Mouse (Mus musculus): Measurements from ENCODE around the gene Ptprt. TPM values are rescaled to one million over a fixed set of nuclear protein-coding genes. Genes with fewer than 3 reads are reported as not detected.
A peak's percentile ranks its signal among the peaks of the same experiment; 100 is the strongest.

Ptprt gene
- polyA plus RNA-seq, 1 experiment, result 0.01 TPM

DNA sequence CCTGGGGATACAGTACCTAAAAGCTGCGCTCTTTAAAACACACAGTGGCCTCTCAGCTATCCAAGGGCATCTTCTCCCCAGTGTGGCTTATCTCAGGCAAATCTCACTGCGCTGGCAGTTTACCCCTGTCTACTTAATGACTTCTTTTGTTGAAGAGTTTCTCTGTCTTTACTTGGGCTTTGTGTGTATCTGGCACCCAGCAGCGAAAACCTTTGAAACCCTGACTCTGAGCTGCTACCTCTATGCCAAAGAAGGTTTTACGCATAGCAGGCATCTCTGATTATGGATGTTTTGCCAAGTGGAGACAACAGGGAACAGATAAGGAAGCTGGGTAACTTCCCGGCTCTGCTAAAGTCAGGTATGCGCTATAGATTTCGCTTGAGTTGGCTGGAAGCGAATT is 956.1 kb downstream of the Ptprt start:
- Histone ChIP-seq H3K4me1 (no peaks in the 10 kb centered on the region), H3K9me3 (peaks cover 44% of the 10 kb centered on the region), H3K27me3 (replicated peaks) (no peaks in the 10 kb centered on the region), H3K4me3 (replicated peaks) (no peak overlapping the region), H3K36me3 (replicated peaks; ENCODE audit: low read length) (no peaks in the 10 kb centered on the region)
- TF ChIP-seq GATA1 (IDR thresholded peaks at IDR 0.05; ENCODE audit: borderline replicate concordance, low read length) (no peak), FLI1 (IDR thresholded peaks at IDR 0.05; ENCODE audit: low read length) (no peak)

DNA sequence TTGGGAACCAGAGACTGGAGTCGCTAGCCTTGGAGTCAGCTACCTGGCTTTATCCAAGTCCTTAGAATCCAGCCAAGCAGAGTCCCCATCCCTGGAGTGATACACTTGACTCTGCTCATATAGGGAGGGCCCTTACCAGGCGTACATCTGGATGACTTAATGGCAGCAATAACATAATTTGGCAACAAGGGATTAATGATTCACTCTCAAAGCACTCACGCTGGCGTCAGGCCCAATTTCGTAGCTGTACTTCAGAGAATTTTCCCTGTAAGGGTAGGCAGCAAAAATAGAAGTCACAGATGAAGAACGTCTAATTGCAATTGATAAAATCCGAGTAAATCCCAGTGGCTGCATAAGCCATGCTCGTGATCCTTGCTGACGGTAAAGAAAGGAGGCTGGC is 956.5 kb downstream of the Ptprt start:
- TF ChIP-seq GATA1 (IDR thresholded peaks at IDR 0.05; ENCODE audit: borderline replicate concordance, low read length) (no peak), FLI1 (IDR thresholded peaks at IDR 0.05; ENCODE audit: low read length) (no peak)
- Histone ChIP-seq H3K4me1 (no peaks in the 10 kb centered on the region), H3K27me3 (replicated peaks) (no peaks in the 10 kb centered on the region), H3K9me3 (peaks cover 42% of the 10 kb centered on the region), H3K36me3 (replicated peaks; ENCODE audit: low read length) (no peaks in the 10 kb centered on the region), H3K4me3 (replicated peaks) (no peak overlapping the region)

DNA sequence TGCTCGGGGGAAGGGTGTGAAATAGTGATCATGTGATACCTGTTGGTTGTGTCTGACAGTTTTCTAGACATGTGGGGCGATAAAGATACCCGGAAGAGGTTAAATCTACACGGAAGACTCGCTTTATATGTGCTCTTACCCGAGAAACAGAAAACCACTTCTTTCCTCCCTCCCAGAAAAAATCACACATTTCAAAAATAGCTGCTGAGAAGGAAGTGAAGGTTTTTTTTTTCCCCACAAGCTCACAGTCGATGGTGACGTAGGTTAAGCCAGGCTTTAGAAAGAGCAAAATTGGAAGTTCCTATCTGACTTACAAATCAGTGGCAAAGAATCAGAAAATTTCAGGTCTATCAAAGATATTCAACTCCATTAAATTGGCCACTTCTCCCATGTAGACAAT is 965.1 kb downstream of the Ptprt start:
- no peak for TF ChIP-seq FLI1 (IDR thresholded peaks at IDR 0.05; ENCODE audit: low read length)
- TF ChIP-seq GATA1 (IDR thresholded peaks at IDR 0.05; ENCODE audit: borderline replicate concordance, low read length), result no peak
- H3K4me3 ChIP-seq (replicated peaks), result no peak overlapping the region
- no peaks in the 10 kb centered on the region for H3K36me3 ChIP-seq (replicated peaks; ENCODE audit: low read length)
- H3K9me3 ChIP-seq, result peaks cover 7% of the 10 kb centered on the region
- no peaks in the 10 kb centered on the region for H3K4me1 ChIP-seq
- no peaks in the 10 kb centered on the region for H3K27me3 ChIP-seq (replicated peaks)

DNA sequence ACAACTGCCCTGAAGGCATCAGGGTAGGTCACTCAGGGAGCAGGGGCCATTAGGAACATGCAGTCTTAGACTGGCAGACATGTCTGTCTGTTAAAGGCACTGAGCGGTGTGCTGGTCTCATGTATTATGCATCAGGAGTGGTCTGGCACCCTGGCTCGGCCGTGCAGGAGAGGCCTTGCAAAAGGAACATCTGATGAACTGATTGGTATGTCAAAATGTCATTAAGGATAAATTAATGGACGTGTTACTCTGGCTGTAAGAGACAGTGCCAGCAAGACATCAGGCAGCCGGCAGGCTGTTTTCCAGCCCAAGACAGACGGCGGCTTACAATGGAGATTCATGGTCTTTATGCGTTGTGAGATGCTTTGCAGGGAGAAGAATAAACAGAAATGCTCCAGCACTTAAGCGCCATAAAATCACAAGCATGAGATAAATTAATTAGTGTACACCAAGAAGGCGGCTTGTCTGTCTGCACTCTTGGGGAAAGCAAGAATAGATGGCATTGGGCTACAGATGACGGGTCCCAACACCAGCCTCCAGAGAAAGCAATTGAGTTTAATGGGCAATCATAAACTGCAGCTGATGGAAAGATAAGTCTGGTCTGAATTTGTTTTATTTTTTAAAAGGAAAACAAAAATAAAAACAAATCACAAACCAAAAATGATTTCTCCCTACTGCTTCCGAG is 992.5 kb downstream of the Ptprt start:
- TF ChIP-seq FLI1 (IDR thresholded peaks at IDR 0.05; ENCODE audit: low read length), result no peak
- TF ChIP-seq GATA1 (IDR thresholded peaks at IDR 0.05; ENCODE audit: borderline replicate concordance, low read length), result no peak
- Histone ChIP-seq H3K4me3 (replicated peaks) (peak overlapping the region; percentile 33), H3K27me3 (replicated peaks) (no peaks in the 10 kb centered on the region), H3K4me1 (no peaks in the 10 kb centered on the region), H3K9me3 (peaks cover 29% of the 10 kb centered on the region), H3K36me3 (replicated peaks; ENCODE audit: low read length) (no peaks in the 10 kb centered on the region)

DNA sequence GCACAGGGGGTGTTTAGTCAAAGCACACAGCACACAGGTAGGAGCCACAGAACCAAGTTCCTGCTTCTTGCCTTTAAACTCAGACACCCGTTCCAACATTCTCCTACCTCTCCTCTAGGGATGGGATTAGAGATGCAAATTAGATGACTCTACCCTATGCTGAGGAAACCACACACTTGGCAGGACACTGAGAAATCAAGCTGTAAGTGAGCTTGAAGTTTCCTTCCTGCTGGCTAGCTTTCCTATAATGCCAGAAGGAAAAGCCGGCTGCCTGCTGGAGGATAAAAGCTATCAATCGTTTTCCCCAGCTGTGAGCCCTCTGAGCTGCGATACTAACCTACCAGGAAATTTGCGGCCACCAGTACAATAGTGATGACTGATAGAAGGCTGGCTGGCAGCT is 999.0 kb downstream of the Ptprt start:
- TF ChIP-seq FLI1 (IDR thresholded peaks at IDR 0.05; ENCODE audit: low read length) (no peak), GATA1 (IDR thresholded peaks at IDR 0.05; ENCODE audit: borderline replicate concordance, low read length) (no peak)
- H3K9me3 ChIP-seq, result peaks cover 27% of the 10 kb centered on the region
- no peaks in the 10 kb centered on the region for H3K36me3 ChIP-seq (replicated peaks; ENCODE audit: low read length)
- H3K27me3 ChIP-seq (replicated peaks), result no peaks in the 10 kb centered on the region
- H3K4me1 ChIP-seq, result no peaks in the 10 kb centered on the region
- no peak overlapping the region for H3K4me3 ChIP-seq (replicated peaks)

DNA sequence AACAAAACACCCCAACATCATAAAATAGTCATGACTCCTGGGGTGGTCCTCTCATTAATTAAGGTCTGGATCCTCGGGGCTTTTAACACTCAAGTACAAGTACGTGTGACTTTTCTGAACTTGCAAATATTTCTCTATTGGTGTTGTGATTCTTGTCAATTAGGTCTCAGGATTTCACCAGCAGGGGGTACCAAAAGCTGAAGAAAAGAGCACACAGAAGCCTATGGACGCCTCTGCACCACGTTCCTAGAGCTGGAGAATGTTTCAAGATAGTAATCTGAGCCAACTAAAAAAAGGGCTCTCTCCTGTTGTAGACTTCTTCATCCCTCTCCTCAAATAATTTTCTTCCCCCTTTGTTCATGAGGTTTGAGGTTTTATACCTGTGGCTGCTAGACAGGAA is 1000.1 kb downstream of the Ptprt start:
- TF ChIP-seq FLI1 (IDR thresholded peaks at IDR 0.05; ENCODE audit: low read length) (no peak), GATA1 (IDR thresholded peaks at IDR 0.05; ENCODE audit: borderline replicate concordance, low read length) (no peak)
- no peak overlapping the region for H3K4me3 ChIP-seq (replicated peaks)
- H3K36me3 ChIP-seq (replicated peaks; ENCODE audit: low read length), result no peaks in the 10 kb centered on the region
- no peaks in the 10 kb centered on the region for H3K4me1 ChIP-seq
- H3K27me3 ChIP-seq (replicated peaks), result no peaks in the 10 kb centered on the region
- peaks cover 26% of the 10 kb centered on the region for H3K9me3 ChIP-seq

DNA sequence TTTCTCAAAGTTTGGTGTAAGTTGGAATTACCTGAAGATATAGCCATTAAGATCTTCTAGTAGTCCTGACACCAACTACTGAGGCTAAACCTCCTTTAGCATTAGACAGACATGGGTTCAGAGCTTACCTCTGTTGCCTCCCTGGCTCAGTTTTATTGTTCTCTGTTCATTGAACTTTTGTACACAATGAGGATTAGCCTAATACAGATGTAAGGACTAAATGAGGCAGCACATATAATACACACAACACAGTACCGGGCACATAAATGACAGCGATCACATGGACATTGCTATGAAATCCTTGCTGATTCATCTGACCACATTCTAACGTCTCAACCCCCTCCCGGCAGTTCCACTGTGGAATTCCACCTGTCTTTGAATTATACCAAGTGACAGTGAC is 1003.9 kb downstream of the Ptprt start:
- TF ChIP-seq FLI1 (IDR thresholded peaks at IDR 0.05; ENCODE audit: low read length), result no peak
- no peak for TF ChIP-seq GATA1 (IDR thresholded peaks at IDR 0.05; ENCODE audit: borderline replicate concordance, low read length)
- H3K36me3 ChIP-seq (replicated peaks; ENCODE audit: low read length), result no peaks in the 10 kb centered on the region
- no peak overlapping the region for H3K4me3 ChIP-seq (replicated peaks)
- no peaks in the 10 kb centered on the region for H3K27me3 ChIP-seq (replicated peaks)
- H3K9me3 ChIP-seq, result peaks cover 9% of the 10 kb centered on the region
- H3K4me1 ChIP-seq, result no peaks in the 10 kb centered on the region

DNA sequence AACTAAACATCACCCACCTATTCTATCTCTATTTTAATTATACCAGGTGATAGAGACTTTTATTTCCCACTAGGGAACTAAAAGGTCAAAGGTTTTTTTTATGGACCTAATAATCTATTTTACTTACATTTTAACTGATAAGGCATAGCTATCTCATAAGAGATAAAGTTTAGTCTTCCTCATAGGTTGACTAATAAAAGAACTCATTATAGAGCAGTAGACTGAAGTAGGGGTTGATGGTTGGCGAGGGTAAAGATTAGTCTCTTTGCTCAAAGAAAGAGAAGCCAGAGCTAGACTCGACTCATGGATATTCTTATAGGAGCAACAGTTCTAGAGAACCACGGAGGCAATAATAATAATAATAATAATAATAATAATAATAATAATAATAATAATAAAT is 1004.3 kb downstream of the Ptprt start:
- TF ChIP-seq FLI1 (IDR thresholded peaks at IDR 0.05; ENCODE audit: low read length), result no peak
- no peak overlapping the region for H3K4me3 ChIP-seq (replicated peaks)

DNA sequence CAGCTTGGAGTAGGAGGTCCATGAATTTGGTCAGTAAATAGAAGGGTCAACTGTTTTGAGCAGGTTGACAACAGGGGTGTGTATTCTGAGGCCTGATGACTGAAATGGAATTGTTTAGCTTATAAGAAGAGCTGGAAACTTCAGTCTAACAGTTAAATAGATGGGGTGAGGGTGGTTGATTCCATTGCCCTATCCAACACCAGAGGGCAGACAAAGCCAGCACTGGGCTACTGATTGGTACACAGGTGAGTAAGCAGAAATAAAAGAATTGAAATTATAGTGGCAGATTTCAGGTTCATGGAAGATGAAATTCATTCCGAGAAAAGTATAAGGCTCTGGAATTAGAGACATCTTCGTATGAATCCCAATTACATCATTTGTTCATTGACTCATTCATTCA is 1020.1 kb downstream of the Ptprt start:
- no peaks in the 10 kb centered on the region for H3K27me3 ChIP-seq (replicated peaks)
- peaks cover 20% of the 10 kb centered on the region; the same call in 1 of the 2 replicates for H3K9me3 ChIP-seq
- H3K36me3 ChIP-seq (replicated peaks; ENCODE audit: low read length), result no peaks in the 10 kb centered on the region
- no peak for TF ChIP-seq GATA1 (IDR thresholded peaks at IDR 0.05; ENCODE audit: borderline replicate concordance, low read length)
- no peak for TF ChIP-seq FLI1 (IDR thresholded peaks at IDR 0.05; ENCODE audit: low read length)
- no peaks in the 10 kb centered on the region for H3K4me1 ChIP-seq
- no peak overlapping the region for H3K4me3 ChIP-seq (replicated peaks)

More for the DNA sequence above, 1004.3 kb downstream of the Ptprt start:
- Histone ChIP-seq H3K27me3 (replicated peaks) (no peaks in the 10 kb centered on the region), H3K36me3 (replicated peaks; ENCODE audit: low read length) (no peaks in the 10 kb centered on the region), H3K4me1 (no peaks in the 10 kb centered on the region), H3K9me3 (peaks cover 5% of the 10 kb centered on the region)

DNA sequence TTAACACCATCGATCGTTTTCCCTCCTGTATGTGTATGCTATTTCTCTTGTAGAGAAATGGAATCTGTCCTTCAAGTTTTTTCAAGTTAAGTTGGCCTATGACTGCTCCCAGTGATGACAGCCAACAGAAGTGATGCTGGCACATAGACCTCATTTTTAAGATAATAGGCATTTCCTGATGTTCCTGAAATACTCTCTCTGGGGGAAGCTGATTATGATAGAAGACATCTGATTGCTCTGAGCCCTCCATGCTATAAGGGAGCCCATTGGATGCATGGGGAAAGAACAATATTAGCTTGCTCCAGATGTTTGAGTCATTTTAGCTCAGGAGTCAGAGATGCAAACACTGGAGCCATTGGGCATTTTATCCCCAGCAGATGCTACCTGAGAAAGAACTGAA is 1026.9 kb downstream of the Ptprt start:
- Histone ChIP-seq H3K27me3 (replicated peaks) (no peaks in the 10 kb centered on the region), H3K4me1 (no peaks in the 10 kb centered on the region), H3K9me3 (peaks cover 22% of the 10 kb centered on the region), H3K4me3 (replicated peaks) (no peak overlapping the region), H3K36me3 (replicated peaks; ENCODE audit: low read length) (no peaks in the 10 kb centered on the region)
- TF ChIP-seq FLI1 (IDR thresholded peaks at IDR 0.05; ENCODE audit: low read length), result no peak
- TF ChIP-seq GATA1 (IDR thresholded peaks at IDR 0.05; ENCODE audit: borderline replicate concordance, low read length), result no peak

DNA sequence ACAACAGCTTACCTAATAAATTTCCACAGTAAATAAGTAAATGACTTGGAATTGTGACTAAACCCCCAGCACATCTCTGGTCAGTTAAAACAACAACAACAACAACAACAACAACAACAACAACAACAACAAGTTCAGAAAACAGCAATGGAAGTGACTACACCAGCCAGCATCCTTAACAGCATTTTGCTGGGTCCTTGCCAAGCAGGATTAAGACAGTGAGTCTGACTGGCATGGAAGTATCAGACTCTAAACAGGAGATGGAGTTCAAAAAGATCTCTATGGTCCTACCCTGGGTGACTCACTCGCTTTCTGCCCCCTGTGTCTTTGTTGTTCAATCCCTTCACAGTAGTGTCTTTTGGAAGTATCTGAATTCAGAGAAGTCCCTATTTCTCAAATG is 1035.1 kb downstream of the Ptprt start:
- Histone ChIP-seq H3K27me3 (replicated peaks) (no peaks in the 10 kb centered on the region), H3K4me1 (no peaks in the 10 kb centered on the region), H3K9me3 (peaks cover 7% of the 10 kb centered on the region; the same call in 1 of the 2 replicates), H3K4me3 (replicated peaks) (no peak overlapping the region), H3K36me3 (replicated peaks; ENCODE audit: low read length) (no peaks in the 10 kb centered on the region)
- no peak for TF ChIP-seq FLI1 (IDR thresholded peaks at IDR 0.05; ENCODE audit: low read length)
- no peak for TF ChIP-seq GATA1 (IDR thresholded peaks at IDR 0.05; ENCODE audit: borderline replicate concordance, low read length)

All from megakaryocyte, embryonic 14.5 days (primary cell).